Mouse (Mus musculus) embryonic stem cell, embryonic (primary cell): ENCODE measurements around the gene Cux1.

ENCODE experiments used
- CTCF ChIA-PET, 4 experiments: fragments of 300-600 bp in 2 of 4; fragments of 350-600 bp in 2 of 4; sonication (Branson Sonifier 250); formaldehyde crosslinking; loops; one replicate each; lab custom pipeline; 2022; ENCODE audit warnings: inconsistent platforms in 2 of 4; lab: Charles Lee
- POLR2A ChIA-PET, 4 experiments: fragments of 300-600 bp in 2 of 4; fragments of 350-600 bp in 2 of 4; sonication (Branson Sonifier 250); formaldehyde crosslinking; loops; one replicate each; lab custom pipeline; 2022; ENCODE audit warnings: antibody characterized with exemption in 4 of 4, inconsistent platforms in 1 of 4; lab: Charles Lee

Cux1 gene

DNA sequence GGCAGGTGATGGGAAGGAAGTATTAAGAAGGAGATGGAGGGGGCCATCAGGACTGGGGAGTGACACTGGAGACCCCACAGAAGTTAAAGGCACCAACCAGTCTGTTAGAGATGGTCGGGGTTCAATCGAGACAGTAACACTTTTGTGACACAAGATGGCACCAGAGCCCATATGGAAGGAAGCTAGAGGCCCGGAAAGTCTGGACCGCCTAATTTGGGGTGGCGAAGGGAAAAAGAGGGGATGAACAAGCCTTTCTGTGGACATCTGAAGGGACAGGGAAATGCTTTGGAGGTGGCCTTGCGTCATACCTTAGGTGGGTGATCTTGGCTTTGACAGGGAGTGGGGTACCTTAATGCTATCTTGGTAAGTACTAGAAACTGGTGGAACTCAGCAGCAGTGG is 285.9 kb downstream of the Cux1 start:
- POLR2A ChIA-PET, result interaction anchor here (0.6 to 1.6 kb wide), 6 partner anchors 12 to 283 kb away, joined by 3 to 5 read pairs (median 3); partner anchors contain the start of gene Prkrip1 (in 1 of the 4)

DNA sequence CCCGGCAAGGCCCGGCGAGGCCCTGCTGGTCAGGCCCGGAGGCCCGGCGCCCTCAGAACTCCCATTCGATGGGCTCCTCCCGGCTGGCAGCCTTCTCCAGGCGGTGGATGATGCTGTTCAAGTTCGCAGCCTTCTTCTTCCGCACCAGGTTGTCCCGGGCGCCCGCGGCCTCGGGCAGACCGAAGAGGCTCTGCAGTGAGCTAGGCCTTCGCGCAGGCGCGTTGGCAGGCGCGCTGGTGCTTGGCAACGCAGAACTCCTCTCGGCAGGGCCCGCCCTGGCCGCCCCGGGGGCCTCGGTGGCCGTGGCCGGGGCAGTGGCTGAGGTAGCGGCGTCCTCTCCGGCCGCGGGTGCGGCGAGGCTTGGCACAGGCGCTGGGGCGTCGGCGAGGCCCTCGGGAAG is 292.6 kb downstream of the Cux1 start:
- ChIA-PET CTCF (interaction anchor here in 3 of 4 experiments (0.7 to 3.3 kb wide), 10 partner anchors 16 to 885 kb away, joined by 3 to 14 read pairs (median 4); no protein-coding TSS in a partner anchor), POLR2A (interaction anchor here in 3 of 4 experiments (0.5 to 1.1 kb wide), 8 partner anchors 9 to 499 kb away, joined by 3 to 5 read pairs (median 3); no protein-coding TSS in a partner anchor)

More for the DNA sequence above, 285.9 kb downstream of the Cux1 start:
- CTCF ChIA-PET, result interaction anchor here (0.5 to 3.7 kb wide), 28 partner anchors 11 to 672 kb away, joined by 3 to 14 read pairs (median 3); partner anchors contain the start of gene Fis1 (in 1 of the 4)

DNA sequence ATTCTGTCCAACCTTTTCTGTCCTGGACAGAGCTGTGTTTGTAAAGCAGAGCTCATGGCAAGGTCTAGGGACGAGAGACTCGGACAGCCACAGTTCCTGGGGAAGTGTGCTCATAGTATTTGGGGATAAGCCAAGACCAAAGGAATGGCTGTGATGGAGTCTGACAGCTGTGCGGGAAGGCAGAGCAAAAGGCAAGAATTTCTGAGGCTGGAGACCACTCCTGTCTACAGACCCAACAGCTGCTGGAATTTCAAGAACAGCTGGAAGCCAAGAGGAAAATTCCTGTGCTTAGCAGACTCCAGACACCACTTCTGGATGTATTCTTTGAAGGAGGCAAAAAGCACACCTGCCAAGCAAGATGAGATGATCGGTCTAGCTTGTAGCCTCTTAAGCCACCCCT is 297.4 kb downstream of the Cux1 start:
- CTCF ChIA-PET, result interaction anchor here (0.6 to 2.8 kb wide), 11 partner anchors 11 to 486 kb away, joined by 3 to 10 read pairs (median 3); no protein-coding TSS in a partner anchor
- POLR2A ChIA-PET, result interaction anchor here in 3 of 4 experiments (0.6 to 3.1 kb wide), 11 partner anchors 9 to 1300 kb away, joined by 3 to 12 read pairs (median 3); partner anchors contain the start of genes Prkrip1 (in 1 of the 3), Tfr2 (in 1 of the 3) and Ywhag (in 1 of the 3)

DNA sequence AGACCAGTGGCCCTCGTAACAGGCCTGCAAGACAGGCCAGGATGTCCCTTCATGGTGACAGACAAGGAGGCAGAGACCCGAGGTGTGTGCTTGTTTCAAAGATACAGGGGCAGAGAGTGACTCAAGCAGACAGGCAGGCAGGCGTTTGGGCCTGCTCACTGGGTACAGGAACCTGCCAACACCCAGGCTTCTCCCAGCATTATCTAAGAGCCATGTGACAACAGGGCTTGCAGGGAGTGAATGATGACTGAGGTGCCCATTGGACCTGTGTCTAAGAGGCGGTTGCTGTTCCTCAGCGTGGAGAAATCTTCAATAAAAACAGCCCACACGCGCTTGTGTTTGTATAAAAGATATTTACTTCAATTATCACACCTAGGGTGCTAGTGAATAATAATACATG is 301.2 kb downstream of the Cux1 start:
- ChIA-PET POLR2A (interaction anchor here in 2 of 4 experiments (0.6 to 1.8 kb wide), 3 partner anchors 13 to 66 kb away, joined by 3 to 6 read pairs (median 3); no protein-coding TSS in a partner anchor), CTCF (interaction anchor here in 1 of 4 experiments (1.0 kb wide), 1 partner anchor 13 kb away, joined by 5 read pairs; no protein-coding TSS in a partner anchor)

DNA sequence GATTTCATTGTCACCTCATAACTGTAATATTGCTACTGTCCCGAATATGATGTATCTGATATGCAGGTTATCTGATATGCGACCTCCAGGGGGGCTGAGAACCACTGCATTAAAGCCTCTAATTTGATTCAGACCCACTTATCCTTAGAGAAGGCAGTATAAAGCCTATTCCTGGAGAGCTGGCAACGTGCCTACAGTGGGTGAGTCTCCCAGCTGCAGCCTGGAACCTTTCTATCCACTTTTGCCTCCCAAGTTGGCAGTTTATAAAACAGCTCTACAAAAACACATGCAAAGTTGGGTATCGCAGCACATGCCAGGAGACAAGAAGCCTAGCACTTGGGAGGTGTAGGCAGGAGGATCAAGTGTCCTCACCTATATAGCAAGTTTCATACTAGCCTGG is 303.9 kb downstream of the Cux1 start:
- POLR2A ChIA-PET, result interaction anchor here in 1 of 4 experiments (0.9 kb wide), 1 partner anchor 71 kb away, joined by 3 read pairs; no protein-coding TSS in a partner anchor
- CTCF ChIA-PET, result interaction anchor here in 1 of 4 experiments (1.5 kb wide), 1 partner anchor 10 kb away, joined by 3 read pairs; no protein-coding TSS in a partner anchor

DNA sequence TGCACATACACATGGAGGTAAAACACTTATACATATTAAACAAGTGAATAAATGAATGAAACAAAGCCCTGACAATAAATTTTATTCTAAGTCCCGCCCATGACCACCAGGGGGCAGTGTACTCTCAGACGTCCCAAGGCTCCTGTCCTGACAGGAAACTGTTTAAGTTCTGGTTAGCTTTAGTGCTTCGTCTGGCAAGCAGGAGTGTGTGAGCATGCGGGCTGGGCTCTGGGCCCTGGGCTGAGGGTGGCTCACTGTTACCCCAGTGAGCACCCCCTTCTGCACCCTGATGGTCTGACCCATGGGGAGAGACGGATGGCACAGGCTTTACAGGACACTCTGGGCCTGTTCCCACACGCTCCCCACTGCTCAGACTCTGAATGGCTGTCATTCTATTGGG is 308.4 kb downstream of the Cux1 start:
- ChIA-PET CTCF (interaction anchor here in 3 of 4 experiments (0.6 to 2.0 kb wide), 13 partner anchors 8 to 501 kb away, joined by 3 to 5 read pairs (median 3); no protein-coding TSS in a partner anchor), POLR2A (interaction anchor here in 1 of 4 experiments (0.5 to 0.6 kb wide), 2 partner anchors 10 to 305 kb away, joined by 4 to 7 read pairs; no protein-coding TSS in a partner anchor)

DNA sequence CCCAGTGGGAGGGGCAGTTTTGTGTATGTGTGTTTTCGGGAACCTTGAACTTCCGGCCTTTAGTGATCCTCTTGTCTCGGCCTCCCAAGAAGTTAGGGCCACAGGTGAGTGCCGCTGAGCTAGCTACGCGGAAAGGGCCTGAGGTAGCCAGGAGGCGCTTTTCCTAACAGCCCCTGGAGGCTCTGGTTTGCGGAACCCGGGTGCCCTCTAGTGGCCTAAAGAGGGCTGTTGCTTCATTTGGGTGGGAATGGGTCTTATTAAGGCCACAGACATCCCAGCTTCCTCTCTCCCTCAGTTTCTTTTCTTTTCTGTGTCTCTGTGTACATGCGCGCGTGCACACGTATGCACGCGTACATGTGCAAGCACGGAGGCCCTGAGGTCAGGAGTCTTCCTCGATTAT is 314.4 kb downstream of the Cux1 start:
- POLR2A ChIA-PET, result interaction anchor here (0.5 to 1.8 kb wide), 26 partner anchors 8 to 462 kb away, joined by 3 to 12 read pairs (median 4); partner anchors contain the start of gene Prkrip1 (in 2 of the 4)
- CTCF ChIA-PET, result interaction anchor here (0.5 to 3.4 kb wide), 123 partner anchors 8 to 888 kb away, joined by 3 to 48 read pairs (median 4); partner anchors contain the start of genes Prkrip1 (in 3 of the 4), Polr2j (in 1 of the 4) and Rhbdd2 (in 1 of the 4)

DNA sequence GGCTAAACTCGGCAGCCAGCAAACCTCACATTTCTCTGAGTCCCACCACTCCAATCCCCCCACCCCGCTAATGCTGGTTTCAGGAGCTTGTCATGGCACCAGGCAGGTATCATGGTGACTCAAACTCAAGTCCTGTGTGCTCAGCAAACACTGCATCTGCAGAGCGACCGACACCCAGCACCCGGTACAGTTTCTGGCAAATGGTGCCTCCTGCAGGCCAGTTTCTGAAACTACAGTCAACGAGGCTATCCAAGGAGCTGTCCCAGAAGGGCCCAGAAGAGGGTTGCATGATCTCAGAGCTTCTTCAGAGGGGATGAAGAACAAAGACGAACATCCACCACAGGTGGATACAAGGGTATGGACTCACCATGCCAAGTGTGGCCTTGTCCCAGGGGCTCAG is 316.3 kb downstream of the Cux1 start:
- POLR2A ChIA-PET, result interaction anchor here in 3 of 4 experiments (0.7 to 1.0 kb wide), 3 partner anchors 9 to 52 kb away, joined by 3 to 5 read pairs (median 3); partner anchors contain the start of gene Prkrip1 (in 1 of the 3)

DNA sequence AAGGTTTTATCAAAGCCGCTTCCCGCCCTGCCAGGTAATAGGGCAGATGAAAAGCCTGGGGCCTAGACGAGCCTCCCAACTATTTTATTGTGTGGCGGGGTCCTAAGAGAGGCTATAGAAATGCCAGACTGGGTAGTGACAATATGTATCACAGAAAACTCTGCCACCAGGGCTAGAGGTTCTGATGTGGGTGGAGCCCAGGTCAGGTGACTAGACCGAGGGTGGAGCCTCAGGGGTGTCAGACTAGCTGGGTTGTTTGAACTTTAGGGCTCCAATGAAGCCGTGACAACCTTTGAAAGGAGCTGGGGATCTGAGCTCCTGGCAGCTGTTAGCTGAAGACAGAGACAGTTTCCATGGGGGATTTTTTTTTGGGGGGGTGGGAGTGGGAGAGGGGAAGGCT is 318.8 kb downstream of the Cux1 start:
- ChIA-PET CTCF (interaction anchor here (0.5 to 1.6 kb wide), 12 partner anchors 8 to 1443 kb away, joined by 3 to 10 read pairs (median 4); partner anchors contain the start of gene Prkrip1 (in 1 of the 4)), POLR2A (interaction anchor here in 3 of 4 experiments (0.5 to 1.1 kb wide), 5 partner anchors 31 to 380 kb away, joined by 3 to 5 read pairs (median 3); partner anchors contain the start of gene Prkrip1 (in 1 of the 3))

More for the DNA sequence above, 316.3 kb downstream of the Cux1 start:
- CTCF ChIA-PET, result interaction anchor here (0.5 to 3.4 kb wide), 40 partner anchors 9 to 655 kb away, joined by 3 to 48 read pairs (median 3); partner anchors contain the start of genes Prkrip1 (in 2 of the 4) and Dtx2 (in 1 of the 4)

DNA sequence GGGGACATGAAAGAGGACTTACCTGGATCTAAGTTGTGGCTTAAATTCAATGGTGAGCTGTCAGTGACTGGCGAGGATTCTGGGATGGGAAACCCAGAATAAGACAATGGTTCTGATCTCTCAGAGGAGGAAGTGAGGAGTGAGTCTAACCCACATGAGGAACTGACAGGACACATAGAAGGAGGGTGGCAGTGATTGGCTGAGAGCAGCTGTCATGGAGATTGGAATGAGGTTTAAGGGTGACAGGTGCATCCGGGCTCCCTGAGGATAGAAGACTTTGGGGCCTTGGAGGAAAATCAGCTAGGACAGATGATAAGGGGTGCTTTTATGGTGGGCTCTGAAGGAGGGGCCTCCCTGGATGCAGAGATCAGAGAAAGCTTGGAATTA is 320.8 kb downstream of the Cux1 start, which contains the start of gene Sh2b2:
TSS of gene Sh2b2 (minus strand) at position 105 of the 387 bp plus-strand sequence.
- ChIA-PET POLR2A (interaction anchor here in 1 of 4 experiments (0.5 to 1.0 kb wide), 3 partner anchors 11 to 38 kb away, joined by 3 to 4 read pairs (median 3); no protein-coding TSS in a partner anchor), CTCF (interaction anchor here in 2 of 4 experiments (0.6 to 0.8 kb wide), 4 partner anchors 107 to 345 kb away, joined by 3 to 4 read pairs (median 4); no protein-coding TSS in a partner anchor)

DNA sequence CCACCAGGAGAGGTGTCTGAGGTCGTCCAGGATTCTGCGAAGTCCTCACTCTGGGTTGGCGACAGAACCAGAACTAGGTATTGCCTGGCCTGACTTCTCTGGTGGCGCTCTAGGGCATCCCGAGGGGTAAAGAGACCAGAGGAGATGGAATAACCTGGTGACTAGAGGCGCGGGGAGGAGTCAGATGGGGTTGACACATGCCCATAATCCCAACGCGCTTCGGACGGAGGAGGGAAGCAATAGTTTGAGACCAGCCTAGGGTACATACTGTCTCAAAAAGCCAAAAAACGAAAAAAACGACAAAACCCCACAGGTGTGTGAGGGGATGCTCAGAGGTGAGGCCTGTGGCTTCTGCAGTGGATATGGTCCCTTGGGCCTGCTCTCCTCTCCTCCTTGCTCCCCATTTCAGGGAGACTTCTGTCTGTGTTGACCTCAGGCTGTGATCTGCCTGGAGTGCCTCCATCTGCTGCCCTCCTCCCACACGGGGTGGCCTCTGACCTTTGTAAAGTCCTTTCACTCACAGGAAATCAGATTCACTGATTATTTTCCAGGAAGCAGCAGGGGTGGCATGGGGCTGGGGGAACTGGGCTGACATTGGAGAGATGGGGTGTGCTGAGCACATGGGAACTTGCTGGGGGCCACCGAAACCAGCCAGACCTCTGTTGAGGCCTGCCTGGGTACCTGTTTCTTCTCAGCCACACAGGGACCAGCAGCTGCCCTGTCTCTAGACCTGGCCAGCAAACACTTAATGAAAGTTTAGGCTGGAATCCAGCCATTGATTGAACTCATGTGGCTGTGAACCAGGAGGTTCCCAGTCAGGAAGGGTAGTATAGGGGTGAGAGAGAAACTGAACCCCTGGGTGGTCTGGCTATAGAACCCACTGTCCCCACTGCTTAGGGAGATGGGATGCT is 321.5 kb downstream of the Cux1 start:
- ChIA-PET POLR2A (interaction anchor here in 3 of 4 experiments (0.5 to 2.2 kb wide), 11 partner anchors 7 to 288 kb away, joined by 3 to 7 read pairs (median 4); partner anchors contain the start of gene Prkrip1 (in 2 of the 3)), CTCF (interaction anchor here in 2 of 4 experiments (0.6 to 1.8 kb wide), 4 partner anchors 48 to 460 kb away, joined by 3 to 4 read pairs (median 4); partner anchors contain the start of gene Prkrip1 (in 1 of the 2))

DNA sequence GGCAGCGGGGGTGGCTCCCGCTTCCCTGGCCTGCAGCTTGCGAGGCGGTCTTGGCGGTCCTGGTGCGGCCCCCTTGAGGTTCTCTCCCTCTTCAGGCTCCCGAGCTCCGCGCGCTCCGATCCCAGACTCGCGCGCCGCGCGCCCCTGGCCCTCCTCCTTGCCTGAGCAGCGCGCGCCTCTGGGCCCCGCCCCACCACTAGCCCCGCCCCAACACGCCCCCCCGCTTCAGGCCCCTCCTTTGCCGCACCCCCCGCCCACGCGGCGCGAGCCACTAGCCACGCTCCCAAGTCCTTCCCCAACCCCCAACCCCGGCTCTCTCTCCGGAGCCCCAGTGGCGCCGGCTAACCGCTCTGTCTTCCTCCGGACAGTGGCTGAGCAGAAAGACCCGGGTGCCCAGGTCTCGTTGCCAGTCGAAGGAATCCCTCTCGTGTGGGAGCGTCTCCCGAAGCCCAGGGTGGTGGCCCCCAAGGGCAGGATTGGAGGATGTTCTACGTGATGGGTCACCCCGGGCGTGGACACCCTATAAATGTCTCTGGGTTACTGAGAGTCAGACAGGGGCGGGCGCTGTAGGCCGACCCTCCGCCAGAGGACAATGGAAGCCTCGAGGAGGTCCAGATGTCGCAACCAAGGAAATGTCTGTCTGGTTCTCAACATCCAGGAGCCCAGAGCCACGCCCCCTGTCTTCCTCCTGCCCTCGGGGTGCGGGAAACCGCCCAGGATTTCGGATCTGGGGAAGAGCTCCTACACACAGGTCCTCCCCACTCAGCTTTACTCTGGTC is 322.3 kb downstream of the Cux1 start:
- CTCF ChIA-PET, result interaction anchor here (0.6 to 3.0 kb wide), 18 partner anchors 8 to 1409 kb away, joined by 3 to 29 read pairs (median 4); partner anchors contain the start of gene Prkrip1 (in 1 of the 4)
- POLR2A ChIA-PET, result interaction anchor here (0.6 to 2.2 kb wide), 16 partner anchors 8 to 538 kb away, joined by 3 to 7 read pairs (median 4); partner anchors contain the start of gene Prkrip1 (in 3 of the 4)

DNA sequence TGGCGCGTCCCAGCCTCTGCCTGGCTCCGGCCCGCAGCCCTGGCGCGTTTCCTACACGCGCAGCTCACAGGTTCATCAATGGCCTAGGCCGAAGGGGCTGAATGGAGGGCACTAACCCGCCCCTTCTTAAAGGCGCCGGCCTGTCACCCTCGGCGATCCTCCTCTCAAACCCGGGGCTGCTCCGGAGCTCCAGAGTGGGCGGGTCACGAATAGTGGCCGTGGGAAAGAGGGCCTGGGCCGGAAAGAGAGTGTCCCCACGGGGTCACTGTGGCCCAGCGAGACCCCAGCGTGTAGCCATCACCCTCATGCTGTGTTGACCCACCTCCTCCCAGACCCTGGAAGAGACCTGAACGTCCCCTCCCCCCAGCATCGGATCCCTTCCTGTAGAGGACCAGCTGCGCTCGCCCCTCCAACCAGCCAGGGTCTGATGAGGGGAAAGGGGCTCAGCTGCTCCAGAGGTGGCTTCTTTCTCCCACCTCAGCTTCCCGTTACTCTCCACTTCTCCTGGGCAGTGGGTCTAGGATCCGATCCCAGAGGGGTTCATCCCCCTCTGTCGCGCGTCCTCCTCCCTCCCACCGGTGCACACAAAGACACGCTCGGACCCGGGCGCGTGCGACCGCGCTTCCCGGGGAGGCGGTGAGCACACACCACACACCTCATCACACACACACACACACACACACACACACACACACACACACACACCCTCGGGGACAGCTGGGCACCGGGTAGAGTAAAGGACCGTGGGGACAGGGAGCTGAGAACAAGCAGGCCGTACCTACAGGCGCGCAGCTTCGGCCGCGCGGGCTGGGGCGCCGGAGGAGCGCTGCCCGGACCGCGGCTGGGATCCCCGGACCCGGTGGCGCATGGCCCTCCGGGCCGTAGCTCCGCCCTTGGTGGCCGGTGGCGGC is 323.2 kb downstream of the Cux1 start:
- ChIA-PET CTCF (interaction anchor here (0.6 to 3.0 kb wide), 19 partner anchors 9 to 1410 kb away, joined by 3 to 29 read pairs (median 4); no protein-coding TSS in a partner anchor), POLR2A (interaction anchor here (0.6 to 2.2 kb wide), 18 partner anchors 9 to 539 kb away, joined by 3 to 7 read pairs (median 4); partner anchors contain the start of genes Prkrip1 (in 2 of the 4) and Polr2j (in 1 of the 4))

DNA sequence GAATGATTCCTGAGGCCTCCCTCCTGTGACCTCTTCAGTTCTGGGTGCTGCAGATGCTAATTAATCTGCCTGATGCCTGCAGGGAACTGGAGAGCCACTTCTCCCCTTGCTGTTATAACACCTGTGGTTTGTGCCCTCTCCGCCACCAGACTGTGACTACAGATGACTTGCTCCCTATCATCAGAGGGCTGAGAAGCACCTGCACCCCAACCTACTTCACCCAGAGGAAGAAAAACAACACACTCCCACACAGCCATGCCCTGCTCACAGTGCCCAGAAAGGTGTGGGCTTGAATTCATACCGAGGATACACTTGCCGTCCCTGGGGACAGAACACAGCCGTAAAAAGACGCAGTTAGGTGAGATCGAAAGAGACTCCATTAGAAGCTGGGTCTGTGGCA is 326.1 kb downstream of the Cux1 start:
- CTCF ChIA-PET, result interaction anchor here in 2 of 4 experiments (0.6 to 0.9 kb wide), 3 partner anchors 10 to 526 kb away, joined by 3 to 4 read pairs (median 4); no protein-coding TSS in a partner anchor

DNA sequence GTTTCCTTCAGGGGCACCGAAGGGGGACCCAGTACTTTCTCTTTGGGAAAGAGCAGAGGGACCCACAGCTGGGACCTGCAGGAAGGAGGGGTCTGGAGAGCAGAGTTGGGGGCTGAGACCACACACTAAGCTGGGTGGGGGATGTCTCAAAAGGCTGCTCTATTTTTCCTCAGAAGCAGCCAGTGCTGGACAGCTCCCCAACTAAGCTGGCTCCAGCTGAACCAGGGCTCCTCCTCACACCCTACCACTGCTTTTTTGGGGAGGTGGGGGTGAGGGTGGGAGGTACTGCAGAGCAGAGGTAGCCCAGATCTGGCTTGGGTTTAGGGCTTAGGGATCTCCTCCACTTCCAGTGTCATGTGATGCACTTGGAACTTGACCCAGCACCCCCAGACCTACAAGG is 326.9 kb downstream of the Cux1 start:
- CTCF ChIA-PET, result interaction anchor here in 1 of 4 experiments (0.5 to 0.6 kb wide), 2 partner anchors 38 to 283 kb away, joined by 3 to 4 read pairs; no protein-coding TSS in a partner anchor

More for the DNA sequence above, 326.1 kb downstream of the Cux1 start:
- POLR2A ChIA-PET, result interaction anchor here in 1 of 4 experiments (1.0 kb wide), 1 partner anchor 476 kb away, joined by 3 read pairs; no protein-coding TSS in a partner anchor

More for the DNA sequence above, 326.9 kb downstream of the Cux1 start:
- POLR2A ChIA-PET, result interaction anchor here in 1 of 4 experiments (0.6 kb wide), 1 partner anchor 527 kb away, joined by 3 read pairs; no protein-coding TSS in a partner anchor
